Comparison of ENCODE assay signal across 13 mouse cellular contexts in the genomic region with DNA sequence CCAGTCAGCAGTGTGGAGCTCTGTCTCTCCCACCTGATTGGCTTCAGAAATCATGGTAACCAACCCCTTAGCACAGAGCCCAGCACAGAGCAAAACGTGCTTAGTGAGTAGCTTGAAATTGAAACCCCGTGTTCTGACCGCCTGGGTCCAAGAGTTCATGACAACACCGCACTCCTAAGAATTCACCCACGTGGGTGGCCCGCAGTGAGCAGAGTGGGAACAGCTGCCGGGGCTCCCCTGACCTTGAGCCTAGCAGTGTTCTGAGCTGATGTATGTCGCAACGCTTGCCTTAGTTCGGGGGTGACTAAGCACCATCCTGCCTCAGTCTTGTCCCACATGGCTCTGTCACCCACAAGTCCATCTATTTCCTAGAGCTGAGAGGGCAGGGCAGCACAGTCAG. TPM values are rescaled to one million over a fixed set of nuclear protein-coding genes. Genes with fewer than 3 reads are reported as not detected.
DNase-seq lines count a peak whose midpoint lies in the region; ATAC-seq lines count a peak whose summit lies in the region.
"Had no signal": no experiment of that assay in that cellular context is flagged by ENCODE, and none has a peak within 500 bp of the region (broad histone marks: within the 10 kb centered on the region; RNA-seq: fewer than 3 reads in every experiment).

No protein-coding gene starts in this region.

- peaks cover 18% of the 10 kb centered on the region for H3K4me1 ChIP-seq in liver, embryonic 11.5 days (replicated peaks; ENCODE audit: control insufficient read depth, insufficient read depth, low read length)
- H3K4me1 ChIP-seq in forebrain, embryonic 16.5 days (replicated peaks; ENCODE audit: control insufficient read depth, insufficient read depth, low read length), result peaks cover 11% of the 10 kb centered on the region

- H3K27ac ChIP-seq in liver, embryonic 11.5 days (ENCODE audit: low read depth, low read length), result peak overlapping the region; percentile 1; the same call in 1 of the 2 replicates
- H3K27ac ChIP-seq in forebrain, embryonic 16.5 days (ENCODE audit: low read length), result no peak overlapping the region
- H3K27ac ChIP-seq: forebrain, embryonic 12.5 days; hindbrain, embryonic 13.5 days; macrophage had no signal

- H3K9ac ChIP-seq in liver, embryonic 11.5 days (ENCODE audit: low read depth, low read length), result no peak overlapping the region; the same call in 1 of the 2 replicates
- no peak overlapping the region for H3K9ac ChIP-seq in forebrain, embryonic 16.5 days (replicated peaks; ENCODE audit: low read depth, low read length)
- H3K9ac ChIP-seq: forebrain, embryonic 12.5 days; hindbrain, embryonic 13.5 days had no signal

- no peak for ATAC-seq in liver, embryonic 11.5 days (replicated peaks; ENCODE audit: low FRiP score)
- peak; percentile 35 for ATAC-seq in megakaryocyte, adult 5-6 weeks (ENCODE audit: poor library complexity, severe bottlenecking)
- ATAC-seq in forebrain, embryonic 16.5 days, result no peak

- H3K4me3 ChIP-seq in liver, embryonic 11.5 days (ENCODE audit: low read depth, low read length), result no peak overlapping the region
- H3K4me3 ChIP-seq in forebrain, embryonic 16.5 days (replicated peaks; ENCODE audit: low read length), result no peak overlapping the region
- H3K4me3 ChIP-seq: forebrain, embryonic 12.5 days; hindbrain, embryonic 13.5 days had no signal

- intact Hi-C loops in heart, postnatal 14 days (cut with DNase I), result loop anchor here (10.0 kb wide), 1 partner anchor 344 kb away; no protein-coding TSS in a partner anchor

- no peaks in the 10 kb centered on the region for H3K27me3 ChIP-seq in liver, embryonic 11.5 days (replicated peaks; ENCODE audit: control insufficient read depth, insufficient read depth, low read length)
- peaks cover 2% of the 10 kb centered on the region for H3K27me3 ChIP-seq in forebrain, embryonic 16.5 days (replicated peaks; ENCODE audit: control insufficient read depth, insufficient read depth, low read length)

- no peaks in the 10 kb centered on the region for H3K36me3 ChIP-seq in liver, embryonic 11.5 days (ENCODE audit: control insufficient read depth, insufficient read depth, low read length)
- no peaks in the 10 kb centered on the region for H3K36me3 ChIP-seq in forebrain, embryonic 16.5 days (ENCODE audit: control insufficient read depth, insufficient read depth)
- H3K36me3 ChIP-seq: forebrain, embryonic 12.5 days; hindbrain, embryonic 13.5 days had no signal

- WGBS in liver, embryonic 11.5 days, result 68% methylated on average over 10 of the region's 10 CpGs
- WGBS in forebrain, embryonic 16.5 days, result 47% methylated on average over 10 of the region's 10 CpGs

- DNase-seq in adrenal gland, adult (ENCODE audit: inconsistent age in 2 of 2, low spot score in 1 of 2), result peak; percentile 86 to 89
- DNase-seq in adrenal gland, postnatal 4 days (ENCODE audit: low spot score in 2 of 2), result no peak
- peak; percentile 49 for DNase-seq in adrenal gland, postnatal 10 days
- DNase-seq in liver, embryonic 11.5 days (ENCODE audit: low spot score), result no peak
- no peak for DNase-seq in heart, postnatal 14 days
- DNase-seq in layer of hippocampus, postnatal 36 days, result no peak
- DNase-seq: gastrocnemius, postnatal 36 days; thymus, postnatal 25 days had no signal

- H3K9me3 ChIP-seq in liver, embryonic 11.5 days (ENCODE audit: control insufficient read depth, low read length), result no peaks in the 10 kb centered on the region
- no peaks in the 10 kb centered on the region for H3K9me3 ChIP-seq in forebrain, embryonic 16.5 days (ENCODE audit: control insufficient read depth, low read length)
- H3K9me3 ChIP-seq: forebrain, embryonic 12.5 days; hindbrain, embryonic 13.5 days had no signal

- no peak overlapping the region for H3K4me2 ChIP-seq in liver, embryonic 11.5 days
- H3K4me2 ChIP-seq in forebrain, embryonic 16.5 days (ENCODE audit: low read length), result no peak overlapping the region
- H3K4me2 ChIP-seq: forebrain, embryonic 12.5 days; hindbrain, embryonic 13.5 days had no signal

RNA-seq across cellular contexts. Expression of a gene that starts 2.9 kb away (rescaled TPM):
- 10 to 100 TPM in 1 of 2 experiments, 1 to 10 TPM in 1; 8.9 to 10.3 TPM for total RNA-seq in adrenal gland, postnatal 4 days (2021)
- total RNA-seq in adrenal gland, postnatal 10 days (2021), result 1 to 10 TPM; 6.5 to 6.9 TPM
- polyA plus RNA-seq in liver, embryonic 11.5 days (2014; fragmentation: Nextera tagmentation; extraction: Ambion mirVana), result 18.9 and 19.8 TPM in 2 replicates
- total RNA-seq in megakaryocyte, adult 5-6 weeks (2015), result 0.23 and 0.42 TPM in 2 replicates
- total RNA-seq in megakaryocyte, adult 5-6 weeks (2017), result 0.04 TPM in 2 replicates
- total RNA-seq in heart, postnatal 14 days (2021), result 1 to 10 TPM; 3.5 to 7.9 TPM
- 10 to 100 TPM; 40.1 to 48.2 TPM for total RNA-seq in layer of hippocampus, postnatal 36 days (2021)
- polyA plus RNA-seq in forebrain, embryonic 16.5 days (2015; fragmentation: Nextera tagmentation; extraction: Ambion mirVana), result 8.7 and 11.5 TPM in 2 replicates

RNA-seq across cellular contexts. Expression of a gene that starts 44.5 kb away (rescaled TPM):
- 10 to 100 TPM; 67.6 to 68.5 TPM for total RNA-seq in adrenal gland, postnatal 4 days (2021)
- total RNA-seq in adrenal gland, postnatal 10 days (2021), result 10 to 100 TPM; 57.5 to 59.1 TPM
- polyA plus RNA-seq in liver, embryonic 11.5 days (2014; fragmentation: Nextera tagmentation; extraction: Ambion mirVana), result 187 and 208 TPM in 2 replicates
- total RNA-seq in megakaryocyte, adult 5-6 weeks (2015), result 92.5 and 97.6 TPM in 2 replicates
- 95.1 and 105 TPM in 2 replicates for total RNA-seq in megakaryocyte, adult 5-6 weeks (2017)
- total RNA-seq in heart, postnatal 14 days (2021), result 10 to 100 TPM; 29.5 to 31.1 TPM
- 10 to 100 TPM; 93.2 to 97.5 TPM for total RNA-seq in layer of hippocampus, postnatal 36 days (2021)
- polyA plus RNA-seq in forebrain, embryonic 16.5 days (2015; fragmentation: Nextera tagmentation; extraction: Ambion mirVana), result 213 and 217 TPM in 2 replicates

RNA-seq across cellular contexts. Expression of a gene that starts 47.4 kb away (rescaled TPM):
- 10 to 100 TPM; 39.8 to 46.4 TPM for total RNA-seq in adrenal gland, postnatal 4 days (2021)
- total RNA-seq in adrenal gland, postnatal 10 days (2021), result 10 to 100 TPM; 17.7 to 20.7 TPM
- polyA plus RNA-seq in liver, embryonic 11.5 days (2014; fragmentation: Nextera tagmentation; extraction: Ambion mirVana), result 15.2 and 15.4 TPM in 2 replicates
- 39.8 and 40.9 TPM in 2 replicates for total RNA-seq in megakaryocyte, adult 5-6 weeks (2015)
- 40.4 and 40.7 TPM in 2 replicates for total RNA-seq in megakaryocyte, adult 5-6 weeks (2017)
- 1 to 10 TPM; 1.5 to 2.0 TPM for total RNA-seq in heart, postnatal 14 days (2021)
- total RNA-seq in layer of hippocampus, postnatal 36 days (2021), result 100 to 1,000 TPM; 219 to 237 TPM
- 147 TPM in 2 replicates for polyA plus RNA-seq in forebrain, embryonic 16.5 days (2015; fragmentation: Nextera tagmentation; extraction: Ambion mirVana)

Comparison
In these comparisons a context has a peak if more than half of its experiments do, and no peak if none do; other contexts are left out.
1. DNase-seq: peak in adrenal gland, adult (2 of 2) and adrenal gland, postnatal 10 days (single experiment); none in adrenal gland, postnatal 4 days (0 of 2), liver, embryonic 11.5 days (single experiment), heart, postnatal 14 days (0 of 2) and layer of hippocampus, postnatal 36 days (0 of 2).
2. RNA of a gene that starts 47.4 kb away (total RNA-seq): 219 to 237 TPM in layer of hippocampus, postnatal 36 days, 39.8 to 46.4 TPM in adrenal gland, postnatal 4 days, 39.8 to 40.9 TPM in megakaryocyte, adult 5-6 weeks and 17.7 to 20.7 TPM in adrenal gland, postnatal 10 days; 1.5 to 2.0 TPM in heart, postnatal 14 days; every median in the first group is over 4 times any median in the second.